Mouse (Mus musculus) forebrain, embryonic 13.5 days (tissue): ENCODE measurements around the gene Lmod3. TPM values are rescaled to one million over a fixed set of nuclear protein-coding genes. Genes with fewer than 3 reads are reported as not detected.

Experiments
- ATAC-seq: fragments of 200-750 bp; cut with Nextera tagmentation; 2 replicates; pipeline ENCODE4 v1.8.0; 2017
- H3K27ac ChIP-seq: fragments of 300-500 bp; sonication (generic); 2 replicates; pipeline ENCODE4 v1.5.1; 2015; ENCODE audit warnings: inconsistent platforms, mild to moderate bottlenecking, moderate library complexity
- H3K27me3 ChIP-seq: fragments of 300-500 bp; sonication (generic); 2 replicates; pipeline ENCODE4 v1.6.1; 2015; ENCODE audit warnings: mild to moderate bottlenecking, inconsistent platforms
- H3K36me3 ChIP-seq: fragments of 300-500 bp; sonication (generic); 2 replicates; pipeline ENCODE4 v1.6.1; 2015; ENCODE audit warnings: mild to moderate bottlenecking, inconsistent platforms; ENCODE audit not compliant: poor library complexity, severe bottlenecking
- H3K4me1 ChIP-seq: fragments of 300-500 bp; sonication (generic); 2 replicates; pipeline ENCODE4 v1.6.1; 2015; ENCODE audit warnings: inconsistent platforms
- H3K4me2 ChIP-seq: fragments of 300-500 bp; sonication (generic); 2 replicates; pipeline ENCODE4 v1.6.1; 2015; ENCODE audit warnings: inconsistent platforms, mild to moderate bottlenecking, moderate library complexity
- H3K4me3 ChIP-seq: fragments of 300-500 bp; sonication (generic); 2 replicates; pipeline ENCODE4 v1.5.1; 2015; ENCODE audit warnings: mild to moderate bottlenecking, inconsistent platforms
- H3K9ac ChIP-seq: fragments of 300-500 bp; sonication (generic); 2 replicates; pipeline ENCODE4 v1.6.1; 2015; ENCODE audit warnings: mild to moderate bottlenecking, inconsistent platforms
- H3K9me3 ChIP-seq: fragments of 300-500 bp; sonication (generic); replicated peaks from 2 replicates; pipeline ENCODE4 v1.6.1; 2016; ENCODE audit warnings: inconsistent platforms
- WGBS: fragments of 180-500 bp; shearing (Covaris S2); methylation state at CpG from one replicate; pipeline ENCODE4 v1.1.7; 2015; 5-methylcytosine and 5-hydroxymethylcytosine counted together
- polyA plus RNA-seq: library from polyadenylated mRNA; unstranded; fragments of >200 nt; fragmentation: Nextera tagmentation; extraction: Ambion mirVana; gene quantifications from 2 replicates; pipeline ENCODE4 v1.2.1, GENCODE M21; 2015

Gene Lmod3
- polyA plus RNA-seq, 1 experiment from 2014 or later = not detected

- peak overlapping the region; percentile 2 for H3K27ac ChIP-seq
- H3K36me3 ChIP-seq = peaks cover 7% of the 10 kb centered on the region; the same call in 1 of the 2 replicates
- peak; percentile 43; the same call in 1 of the 2 replicates for ATAC-seq
- no peak overlapping the region for H3K4me3 ChIP-seq
- H3K9me3 ChIP-seq = no peaks in the 10 kb centered on the region
- 63% methylated on average over 15 of the region's 15 CpGs for WGBS
- H3K27me3 ChIP-seq = no peaks in the 10 kb centered on the region
- no peak overlapping the region for H3K9ac ChIP-seq
- no peak overlapping the region for H3K4me2 ChIP-seq
- peaks cover 27% of the 10 kb centered on the region for H3K4me1 ChIP-seq
These were observed 31.1 kb downstream of the Lmod3 start for GRCm38 (mm10) chr6:97221205-97222025.

- Histone ChIP-seq H3K4me2 (no peak overlapping the region), H3K9ac (no peak overlapping the region), H3K36me3 (peaks cover 7% of the 10 kb centered on the region; the same call in 1 of the 2 replicates), H3K27ac (no peak overlapping the region), H3K4me1 (peaks cover 22% of the 10 kb centered on the region), H3K27me3 (no peaks in the 10 kb centered on the region), H3K4me3 (no peak overlapping the region), H3K9me3 (no peaks in the 10 kb centered on the region)
- 41% methylated on average over 4 of the region's 5 CpGs for WGBS
- no peak for ATAC-seq
These were observed 31.9 kb downstream of the Lmod3 start for GRCm38 (mm10) chr6:97220672-97221071.

- H3K36me3 ChIP-seq = peaks cover 11% of the 10 kb centered on the region; the same call in 1 of the 2 replicates
These were observed 36.3 kb downstream of the Lmod3 start for GRCm38 (mm10) chr6:97216154-97216821.

GRCm38 (mm10) chr6:97211981-97212380 lies 40.6 kb downstream of the Lmod3 start:
- H3K9me3 ChIP-seq = no peaks in the 10 kb centered on the region
- 74% methylated on average over 12 of the region's 12 CpGs for WGBS
- H3K27ac ChIP-seq = no peak overlapping the region
- peak overlapping the region; percentile 79; the same call in 1 of the 2 replicates for H3K9ac ChIP-seq
- peak overlapping the region; percentile 71 for H3K4me3 ChIP-seq
- no peaks in the 10 kb centered on the region for H3K27me3 ChIP-seq
- H3K36me3 ChIP-seq = peaks cover 11% of the 10 kb centered on the region; the same call in 1 of the 2 replicates
- peak overlapping the region; percentile 82 for H3K4me2 ChIP-seq
- peaks cover 25% of the 10 kb centered on the region for H3K4me1 ChIP-seq
- ATAC-seq = no peak

More at GRCm38 (mm10) chr6:97216154-97216821, 36.3 kb downstream of the Lmod3 start:
- H3K4me3 ChIP-seq = no peak overlapping the region
- peak overlapping the region; percentile 37 for H3K27ac ChIP-seq
- H3K27me3 ChIP-seq = no peaks in the 10 kb centered on the region
- H3K9me3 ChIP-seq = no peaks in the 10 kb centered on the region
- H3K4me1 ChIP-seq = peaks cover 28% of the 10 kb centered on the region
- WGBS = 71% methylated on average over 4 of the region's 4 CpGs
- no peak overlapping the region for H3K4me2 ChIP-seq
- no peak overlapping the region for H3K9ac ChIP-seq
- ATAC-seq = peak; percentile 50; the same call in 1 of the 2 replicates

- Histone ChIP-seq H3K4me2 (peak overlapping the region; percentile 82), H3K27me3 (no peaks in the 10 kb centered on the region), H3K9me3 (no peaks in the 10 kb centered on the region), H3K36me3 (peaks cover 11% of the 10 kb centered on the region; the same call in 1 of the 2 replicates), H3K4me3 (peak overlapping the region; percentile 71), H3K4me1 (peaks cover 21% of the 10 kb centered on the region), H3K9ac (peak overlapping the region; percentile 79), H3K27ac (no peak overlapping the region; the same call in 1 of the 2 replicates)
- peak; percentile 70 for ATAC-seq
- WGBS = 2% methylated on average over 22 of the region's 22 CpGs
These were observed 41.5 kb downstream of the Lmod3 start for GRCm38 (mm10) chr6:97210962-97211601.

GRCm38 (mm10) chr6:97210191-97210961 lies 42.2 kb downstream of the Lmod3 start, which contains the start of gene Arl6ip5:
TSS of gene Arl6ip5 (plus strand) at chr6:97210689.
- WGBS = 10% methylated on average over 32 of the region's 32 CpGs
- ATAC-seq = peak; percentile 84
- H3K36me3 ChIP-seq = peaks cover 11% of the 10 kb centered on the region; the same call in 1 of the 2 replicates
- no peaks in the 10 kb centered on the region for H3K9me3 ChIP-seq
- H3K9ac ChIP-seq = peak within 1 kb of the TSS; percentile 79
- no peaks in the 10 kb centered on the region for H3K27me3 ChIP-seq
- peak within 1 kb of the TSS; percentile 82 for H3K4me2 ChIP-seq
- H3K27ac ChIP-seq = no peak within 1 kb of the TSS; the same call in 1 of the 2 replicates
- peak within 1 kb of the TSS; percentile 71 for H3K4me3 ChIP-seq
- peaks cover 21% of the 10 kb centered on the region for H3K4me1 ChIP-seq

- no peak overlapping the region for H3K4me2 ChIP-seq
- no peak overlapping the region for H3K9ac ChIP-seq
- H3K27me3 ChIP-seq = no peaks in the 10 kb centered on the region
- 83% methylated on average over 4 of the region's 4 CpGs for WGBS
- no peaks in the 10 kb centered on the region for H3K9me3 ChIP-seq
- peaks cover 21% of the 10 kb centered on the region for H3K4me1 ChIP-seq
- ATAC-seq = no peak
- H3K36me3 ChIP-seq = 0 out of 2 replicates have a peak, but pooled peaks cover 5% of the 10 kb centered on the region
- H3K4me3 ChIP-seq = no peak overlapping the region
- no peak overlapping the region for H3K27ac ChIP-seq
These were observed 42.8 kb downstream of the Lmod3 start for GRCm38 (mm10) chr6:97209751-97210150.

GRCm38 (mm10) chr6:97209201-97209600 lies 43.4 kb downstream of the Lmod3 start:
- no peak overlapping the region for H3K4me2 ChIP-seq
- no peaks in the 10 kb centered on the region for H3K36me3 ChIP-seq

GRCm38 (mm10) chr6:97208406-97208805 lies 44.2 kb downstream of the Lmod3 start:
- H3K9ac ChIP-seq = no peak overlapping the region
- H3K27ac ChIP-seq = no peak overlapping the region
- ATAC-seq = no peak
- H3K4me3 ChIP-seq = no peak overlapping the region
- H3K36me3 ChIP-seq = no peaks in the 10 kb centered on the region
- H3K4me2 ChIP-seq = no peak overlapping the region
- WGBS = 32% methylated on average over 3 of the region's 3 CpGs
- peaks cover 33% of the 10 kb centered on the region for H3K4me1 ChIP-seq
- no peaks in the 10 kb centered on the region for H3K9me3 ChIP-seq
- no peaks in the 10 kb centered on the region for H3K27me3 ChIP-seq

More at GRCm38 (mm10) chr6:97209201-97209600, 43.4 kb downstream of the Lmod3 start:
- no peaks in the 10 kb centered on the region for H3K27me3 ChIP-seq
- no peak for ATAC-seq
- H3K4me3 ChIP-seq = no peak overlapping the region
- H3K9me3 ChIP-seq = no peaks in the 10 kb centered on the region
- 39% methylated on average over 3 of the region's 3 CpGs for WGBS
- H3K4me1 ChIP-seq = peaks cover 27% of the 10 kb centered on the region
- no peak overlapping the region for H3K9ac ChIP-seq
- no peak overlapping the region for H3K27ac ChIP-seq

- no peak overlapping the region for H3K4me3 ChIP-seq
- H3K4me2 ChIP-seq = no peak overlapping the region
- H3K27me3 ChIP-seq = no peaks in the 10 kb centered on the region
- no peaks in the 10 kb centered on the region for H3K9me3 ChIP-seq
- no peaks in the 10 kb centered on the region for H3K36me3 ChIP-seq
- peaks cover 28% of the 10 kb centered on the region for H3K4me1 ChIP-seq
- no peak overlapping the region for H3K27ac ChIP-seq
- 86% methylated on average over 4 of the region's 4 CpGs for WGBS
- H3K9ac ChIP-seq = no peak overlapping the region
- ATAC-seq = no peak
These were observed 45.5 kb downstream of the Lmod3 start for GRCm38 (mm10) chr6:97207085-97207484.

GRCm38 (mm10) chr6:97205439-97205885 lies 47.1 kb downstream of the Lmod3 start, which contains the start of gene Uba3:
TSS of gene Uba3 (minus strand) at chr6:97205647.
- ATAC-seq = peak; percentile 97
- Histone ChIP-seq H3K27me3 (no peaks in the 10 kb centered on the region), H3K36me3 (0 out of 2 replicates have a peak, but pooled peaks cover 2% of the 10 kb centered on the region), H3K4me1 (peaks cover 19% of the 10 kb centered on the region), H3K4me3 (peak within 1 kb of the TSS; percentile 97), H3K27ac (peak within 1 kb of the TSS; percentile 86), H3K9ac (peak within 1 kb of the TSS; percentile 98), H3K9me3 (no peaks in the 10 kb centered on the region), H3K4me2 (peak within 1 kb of the TSS; percentile 76)
- 0% methylated on average over 36 of the region's 38 CpGs for WGBS
